In the genomic region with DNA sequence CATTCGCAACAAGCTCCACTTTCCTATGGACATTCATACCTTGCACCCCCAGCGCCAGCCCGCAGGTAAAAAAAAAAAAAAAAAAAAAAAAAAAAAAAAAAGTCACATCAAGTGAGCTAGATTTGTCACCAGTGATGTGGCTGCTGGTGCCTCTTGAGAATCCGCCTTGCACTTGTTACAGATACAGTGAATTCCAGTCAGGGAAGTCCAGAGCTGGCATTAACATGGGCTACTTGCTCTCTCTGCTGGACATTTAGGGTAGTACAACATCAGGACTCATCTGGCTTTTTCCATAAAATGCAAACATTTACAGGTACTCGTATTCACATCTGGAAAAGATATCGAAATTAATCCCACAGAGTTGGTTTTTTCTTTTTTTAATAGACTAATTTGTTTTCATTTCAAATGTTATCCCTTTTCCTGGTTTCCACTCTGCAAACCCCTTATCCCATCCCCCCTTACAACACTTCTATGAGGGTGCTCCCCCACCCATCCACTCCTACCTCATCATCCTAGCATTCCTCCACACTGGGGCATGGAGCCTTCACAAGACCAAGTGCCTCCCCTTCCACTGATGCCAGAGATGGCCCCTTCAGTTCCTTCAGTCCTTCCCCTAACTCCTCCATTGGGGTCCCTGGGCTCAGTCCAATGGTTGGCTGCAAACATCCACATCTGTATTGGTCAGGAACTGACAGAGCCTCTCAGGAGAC, we compare ENCODE assay signal across 8 mouse cellular contexts. TPM values are rescaled to one million over a fixed set of nuclear protein-coding genes. Genes with fewer than 3 reads are reported as not detected.
DNase-seq lines count a peak whose midpoint lies in the region; ATAC-seq and TF ChIP-seq lines count a peak whose summit lies in the region.

No protein-coding gene starts in this region.

- no peak overlapping the region for H3K4me3 ChIP-seq in spleen, adult 2 months (ENCODE audit: extremely low read depth, insufficient read depth, insufficient read length)
- H3K4me3 ChIP-seq in forebrain, embryonic 14.5 days (ENCODE audit: low read depth, low read length): no peak overlapping the region
- no peak overlapping the region for H3K4me3 ChIP-seq in neural tube, embryonic 15.5 days (replicated peaks)

- no peak for TF ChIP-seq POLR2A in spleen, adult 2 months (IDR thresholded peaks at IDR 0.05; ENCODE audit: low read depth, low read length)

- peak; percentile 65; the same call in 1 of the 2 replicates for ATAC-seq in cerebellum, adult (ENCODE audit: insufficient number of reproducible peaks, low FRiP score, low TSS enrichment)
- ATAC-seq in forebrain, embryonic 14.5 days: peak; percentile 78; the same call in 1 of the 2 replicates
- ATAC-seq in neural tube, embryonic 15.5 days (ENCODE audit: low FRiP score): peak; percentile 87

- H3K4me2 ChIP-seq in forebrain, embryonic 14.5 days (ENCODE audit: low read length): no peak overlapping the region
- no peak overlapping the region for H3K4me2 ChIP-seq in neural tube, embryonic 15.5 days

- H3K27me3 ChIP-seq in spleen, adult 2 months (ENCODE audit: control insufficient read depth, insufficient read depth, low read length): no peaks in the 10 kb centered on the region
- H3K27me3 ChIP-seq in forebrain, embryonic 14.5 days (replicated peaks; ENCODE audit: control insufficient read depth, insufficient read depth, low read length): no peaks in the 10 kb centered on the region
- H3K27me3 ChIP-seq in neural tube, embryonic 15.5 days (replicated peaks): no peaks in the 10 kb centered on the region

- no peak for DNase-seq in spleen, adult 2 months (ENCODE audit: low read depth in 1 of 2, low spot score in 2 of 2)
- no peak for DNase-seq in spleen, adult 12 weeks (ENCODE audit: low spot score)
- peak; percentile 92 for DNase-seq in forebrain, embryonic 14.5 days (ENCODE audit: low spot score)
- peak; percentile 69 for DNase-seq in induced T-regulatory cell, adult 2 months (ENCODE audit: low read depth)
- DNase-seq in left cerebral cortex, postnatal 4 days: peak; percentile 46
- no peak for DNase-seq in urinary bladder, postnatal 4 days (ENCODE audit: low spot score in 2 of 2)

- no peaks in the 10 kb centered on the region for H3K9me3 ChIP-seq in forebrain, embryonic 14.5 days (replicated peaks; ENCODE audit: control insufficient read depth, low read length)
- H3K9me3 ChIP-seq in neural tube, embryonic 15.5 days (replicated peaks): no peaks in the 10 kb centered on the region

- H3K4me1 ChIP-seq in spleen, adult 2 months (ENCODE audit: control insufficient read depth, insufficient read depth, insufficient read length): no peaks in the 10 kb centered on the region; the same call in 1 of the 2 replicates
- no peaks in the 10 kb centered on the region for H3K4me1 ChIP-seq in forebrain, embryonic 14.5 days (ENCODE audit: control insufficient read depth, insufficient read depth, low read length)
- no peaks in the 10 kb centered on the region for H3K4me1 ChIP-seq in neural tube, embryonic 15.5 days

- WGBS in spleen, adult 2 months: 60% methylated on average over 6 of the region's 6 CpGs
- WGBS in forebrain, embryonic 14.5 days: 65% methylated on average over 6 of the region's 6 CpGs
- WGBS in neural tube, embryonic 15.5 days: 69% methylated on average over 6 of the region's 6 CpGs

- intact Hi-C loops in left cerebral cortex, postnatal 4 days (cut with DNase I): loop anchor here (2.0 kb wide), 1 partner anchor 196 kb away; no protein-coding TSS in a partner anchor

- TF ChIP-seq CTCF in spleen, adult 2 months (IDR thresholded peaks at IDR 0.05; ENCODE audit: extremely low read depth, insufficient read depth, insufficient read length, insufficient replicate concordance): peak; percentile 11; the same call in 1 of the 2 replicates

- H3K9ac ChIP-seq in forebrain, embryonic 14.5 days (ENCODE audit: low read length): no peak overlapping the region
- H3K9ac ChIP-seq in neural tube, embryonic 15.5 days (replicated peaks): no peak overlapping the region

- no peaks in the 10 kb centered on the region for H3K36me3 ChIP-seq in spleen, adult 2 months (ENCODE audit: control insufficient read depth, insufficient read depth, low read length)
- peaks cover 62% of the 10 kb centered on the region for H3K36me3 ChIP-seq in forebrain, embryonic 14.5 days (ENCODE audit: control insufficient read depth, insufficient read depth, low read length)
- H3K36me3 ChIP-seq in neural tube, embryonic 15.5 days: no peaks in the 10 kb centered on the region

- H3K27ac ChIP-seq in spleen, adult 2 months (ENCODE audit: insufficient read depth, low read length): no peak overlapping the region
- no peak overlapping the region for H3K27ac ChIP-seq in forebrain, embryonic 14.5 days (ENCODE audit: low read depth, low read length)
- H3K27ac ChIP-seq in neural tube, embryonic 15.5 days (replicated peaks): no peak overlapping the region

RNA-seq across cellular contexts. Expression of a gene that starts 23.6 kb away (rescaled TPM):
- polyA plus RNA-seq in spleen, adult 2 months (2012; rRNA removed): 1.9 and 2.2 TPM in 2 replicates
- polyA plus RNA-seq in forebrain, embryonic 14.5 days (2014; fragmentation: Nextera tagmentation; extraction: Ambion mirVana): 4.7 and 5.1 TPM in 2 replicates
- 10 to 100 TPM; 14.4 to 15.4 TPM for total RNA-seq in left cerebral cortex, postnatal 4 days (2021)
- polyA plus RNA-seq in neural tube, embryonic 15.5 days (2015; fragmentation: Nextera tagmentation; extraction: Ambion mirVana): 6.8 and 7.3 TPM in 2 replicates

RNA-seq across cellular contexts. Expression of a gene that starts 36.5 kb away (rescaled TPM):
- polyA plus RNA-seq in spleen, adult 2 months (2012; rRNA removed): 4.8 and 5.6 TPM in 2 replicates
- polyA plus RNA-seq in forebrain, embryonic 14.5 days (2014; fragmentation: Nextera tagmentation; extraction: Ambion mirVana): 168 and 170 TPM in 2 replicates
- total RNA-seq in left cerebral cortex, postnatal 4 days (2021): 100 to 1,000 TPM; 106 to 109 TPM
- polyA plus RNA-seq in neural tube, embryonic 15.5 days (2015; fragmentation: Nextera tagmentation; extraction: Ambion mirVana): 133 and 141 TPM in 2 replicates

RNA-seq across cellular contexts. Expression of a gene that starts 45.6 kb away (rescaled TPM):
- 3.7 and 4.6 TPM in 2 replicates for polyA plus RNA-seq in spleen, adult 2 months (2012; rRNA removed)
- polyA plus RNA-seq in forebrain, embryonic 14.5 days (2014; fragmentation: Nextera tagmentation; extraction: Ambion mirVana): 106 and 133 TPM in 2 replicates
- total RNA-seq in left cerebral cortex, postnatal 4 days (2021): 100 to 1,000 TPM; 156 to 163 TPM
- 95.3 and 98.4 TPM in 2 replicates for polyA plus RNA-seq in neural tube, embryonic 15.5 days (2015; fragmentation: Nextera tagmentation; extraction: Ambion mirVana)

Comparison
In these comparisons a context has a peak if more than half of its experiments do, and no peak if none do; other contexts are left out.
1. DNase-seq: peak in forebrain, embryonic 14.5 days (single experiment), induced T-regulatory cell, adult 2 months (single experiment) and left cerebral cortex, postnatal 4 days (single experiment); none in spleen, adult 2 months (0 of 2), spleen, adult 12 weeks (single experiment) and urinary bladder, postnatal 4 days (0 of 2).
2. RNA of a gene that starts 36.5 kb away (polyA plus RNA-seq): 168 to 170 TPM in forebrain, embryonic 14.5 days and 133 to 141 TPM in neural tube, embryonic 15.5 days; 4.8 to 5.6 TPM in spleen, adult 2 months; every median in the first group is over 10 times any median in the second.
3. RNA of a gene that starts 45.6 kb away (polyA plus RNA-seq): 106 to 133 TPM in forebrain, embryonic 14.5 days and 95.3 to 98.4 TPM in neural tube, embryonic 15.5 days; 3.7 to 4.6 TPM in spleen, adult 2 months; every median in the first group is over 10 times any median in the second.
4. Peak in every context shown above with its lines, with median percentiles within 50 percentile points of each other: ATAC-seq.